Mouse (Mus musculus): ENCODE results near the gene Peli2.

The Peli2 gene

GRCm38 (mm10) chr14:48126931-48127330, 6.3 kb downstream of the Peli2 start:
- DNase-seq, result no peak

GRCm38 (mm10) chr14:48127609-48128185, 7.1 kb downstream of the Peli2 start:
- no peak for DNase-seq

- no peak for DNase-seq
These were observed 8.1 kb downstream of the Peli2 start for GRCm38 (mm10) chr14:48128701-48129100.

- no peak for DNase-seq
These were observed 9.4 kb downstream of the Peli2 start for GRCm38 (mm10) chr14:48130021-48130420.

- no peak for DNase-seq
These were observed 10.3 kb downstream of the Peli2 start for GRCm38 (mm10) chr14:48130761-48131575.

- DNase-seq, result no peak
These were observed 10.9 kb downstream of the Peli2 start for GRCm38 (mm10) chr14:48131576-48131922.

- no peak for DNase-seq
These were observed 11.6 kb downstream of the Peli2 start for GRCm38 (mm10) chr14:48132241-48132640.

GRCm38 (mm10) chr14:48132865-48133802, 12.5 kb downstream of the Peli2 start:
- no peak for DNase-seq

GRCm38 (mm10) chr14:48134344-48134743, 13.7 kb downstream of the Peli2 start:
- DNase-seq, result no peak

GRCm38 (mm10) chr14:48135816-48136345, 15.3 kb downstream of the Peli2 start:
- DNase-seq, result no peak

GRCm38 (mm10) chr14:48137731-48138130, 17.1 kb downstream of the Peli2 start:
- DNase-seq, result no peak

GRCm38 (mm10) chr14:48138138-48138537, 17.5 kb downstream of the Peli2 start:
- peak in 1 of 2 experiments; percentile 24 for DNase-seq

- no peak for DNase-seq
These were observed 18.8 kb downstream of the Peli2 start for GRCm38 (mm10) chr14:48139409-48139808.

GRCm38 (mm10) chr14:48141694-48142093, 21.1 kb downstream of the Peli2 start:
- DNase-seq, result no peak

GRCm38 (mm10) chr14:48142696-48143095, 22.1 kb downstream of the Peli2 start:
- DNase-seq, result no peak

- DNase-seq, result no peak
These were observed 22.5 kb downstream of the Peli2 start for GRCm38 (mm10) chr14:48143141-48143540.

- DNase-seq, result no peak
These were observed 23.7 kb downstream of the Peli2 start for GRCm38 (mm10) chr14:48144330-48144729.

- DNase-seq, result peak in 1 of 2 experiments; percentile 19
These were observed 27.1 kb downstream of the Peli2 start for GRCm38 (mm10) chr14:48147688-48148087.

- DNase-seq, result no peak
These were observed 28.0 kb downstream of the Peli2 start for GRCm38 (mm10) chr14:48148615-48149014.

GRCm38 (mm10) chr14:48149351-48149750, 28.7 kb downstream of the Peli2 start:
- DNase-seq, result no peak

GRCm38 (mm10) chr14:48150903-48151302, 30.3 kb downstream of the Peli2 start:
- no peak for DNase-seq

GRCm38 (mm10) chr14:48151554-48151953, 30.9 kb downstream of the Peli2 start:
- no peak for DNase-seq

GRCm38 (mm10) chr14:48153064-48153463, 32.4 kb downstream of the Peli2 start:
- DNase-seq, result no peak

Data from thymus, postnatal 36 days (tissue).